Mouse (Mus musculus): ENCODE data around the gene Ckb.
A peak's percentile ranks its signal among the peaks of the same experiment; 100 is the strongest.

Ckb gene

DNA sequence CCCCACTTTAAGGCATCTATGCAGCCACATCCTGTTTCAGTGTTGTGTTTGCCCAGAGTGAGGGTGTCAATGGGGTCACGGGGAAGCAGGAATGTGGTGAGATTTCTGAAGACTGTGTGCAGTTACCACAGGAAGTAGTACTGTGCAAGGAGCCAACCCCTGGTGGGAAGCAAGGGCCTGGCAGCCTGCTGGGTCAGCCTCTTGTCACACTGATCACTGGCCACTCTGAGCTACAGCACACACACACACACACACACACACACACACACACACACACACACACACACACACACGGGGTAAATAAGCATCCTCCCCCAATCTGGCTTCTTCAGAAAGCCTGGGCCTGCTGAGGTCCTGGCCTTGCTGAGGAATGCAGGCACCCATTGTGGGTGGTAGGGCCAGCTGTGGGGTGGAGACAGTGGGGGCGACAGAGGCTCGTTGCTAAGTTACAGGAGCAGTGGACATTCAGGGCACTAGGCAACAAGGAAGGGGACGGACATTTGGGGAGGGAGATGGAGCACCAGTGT, 19.3 kb upstream of the Ckb start:
- no peak for DNase-seq (ENCODE audit: low spot score)

- no peak for DNase-seq (ENCODE audit: low spot score)
These were observed 17.3 kb upstream of the Ckb start for GRCm38 (mm10) chr12:111689426-111689825.

DNA sequence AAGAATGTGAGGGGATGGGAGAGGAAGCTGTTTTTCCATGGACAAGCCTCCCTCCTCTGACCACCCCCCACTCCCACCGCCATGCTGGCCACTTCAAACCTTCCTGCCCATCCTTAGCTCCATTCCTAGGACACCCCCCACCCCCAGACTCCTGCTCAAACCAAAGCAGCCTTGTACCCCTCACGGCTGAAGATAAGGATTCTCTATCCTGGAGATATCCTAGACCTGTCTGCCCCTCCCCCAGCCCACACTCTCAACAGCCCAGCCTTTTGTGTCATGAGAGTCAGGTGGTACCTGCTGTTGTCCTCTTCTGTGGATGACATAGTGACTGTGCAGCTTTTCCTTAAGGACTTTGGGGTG, 15.9 kb upstream of the Ckb start:
- DNase-seq (ENCODE audit: low spot score), result no peak

GRCm38 (mm10) chr12:111687350-111688068, 15.4 kb upstream of the Ckb start:
- peak; percentile 79 for DNase-seq (ENCODE audit: low spot score)

DNA sequence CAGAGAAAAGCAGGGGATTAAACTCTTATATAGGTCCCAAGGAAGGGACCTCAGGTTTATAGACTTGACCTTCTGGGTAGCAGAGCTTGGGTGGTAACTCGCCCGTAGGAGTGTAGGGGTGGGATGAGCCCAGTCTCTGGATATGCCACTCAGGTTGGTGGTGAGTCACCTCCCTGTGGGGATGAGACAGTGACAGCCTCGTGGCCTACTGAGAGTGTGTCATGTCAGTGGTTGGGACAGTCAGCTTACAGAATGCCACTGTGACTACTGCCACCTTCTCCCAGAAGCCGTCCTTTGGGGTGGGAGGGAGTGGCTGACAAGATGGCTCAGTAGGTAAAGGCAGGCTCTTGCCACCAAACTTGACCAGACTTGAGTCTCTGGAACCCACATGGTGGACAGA, 14.3 kb upstream of the Ckb start:
- no peak for DNase-seq (ENCODE audit: low spot score)

DNA sequence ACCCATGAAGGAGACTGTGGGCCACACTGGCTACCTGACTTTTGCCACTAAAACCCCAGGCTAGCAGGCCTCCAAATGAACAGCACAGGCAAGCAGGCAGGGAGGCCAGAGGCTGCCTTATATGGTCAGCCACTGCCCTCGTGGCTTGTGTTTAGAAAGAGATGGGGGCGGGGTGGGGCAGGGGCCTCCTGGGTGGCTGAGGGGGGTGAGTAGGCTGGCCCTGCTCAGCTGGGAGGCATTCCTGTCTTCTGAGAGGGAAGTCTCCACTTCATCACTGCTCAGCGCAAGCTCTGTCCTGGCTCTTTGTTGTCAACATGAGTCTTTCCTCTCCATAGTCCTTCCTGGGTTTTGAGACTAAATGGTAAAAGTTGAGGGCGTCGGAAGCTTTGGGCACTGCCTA, 10.7 kb upstream of the Ckb start:
- no peak for DNase-seq (ENCODE audit: low spot score)

DNA sequence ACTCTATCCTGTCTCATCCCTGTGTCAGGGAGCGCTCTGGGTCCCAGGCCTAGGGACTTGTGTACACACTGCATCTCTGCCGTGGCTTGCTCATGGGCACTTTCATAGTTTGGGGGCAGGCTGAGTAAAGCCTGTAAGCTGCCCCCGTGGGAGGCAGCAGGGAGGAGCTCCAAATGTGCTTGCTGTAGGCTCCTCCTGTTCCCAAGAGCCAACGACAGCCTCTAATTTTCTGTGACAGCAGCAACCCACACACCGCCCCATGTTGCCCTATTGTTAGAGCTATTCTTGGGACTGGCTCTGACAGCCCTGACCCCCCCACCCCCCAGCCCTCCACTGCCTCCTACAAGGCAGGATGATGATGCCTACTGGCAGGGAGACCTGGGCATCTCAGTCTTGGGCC, 9.9 kb upstream of the Ckb start:
- DNase-seq (ENCODE audit: low spot score), result no peak

GRCm38 (mm10) chr12:111681305-111681704, 9.2 kb upstream of the Ckb start:
- DNase-seq (ENCODE audit: low spot score), result no peak

- no peak for DNase-seq (ENCODE audit: low spot score)
These were observed 8.5 kb upstream of the Ckb start for GRCm38 (mm10) chr12:111680661-111681060.

GRCm38 (mm10) chr12:111678997-111679396, 6.9 kb upstream of the Ckb start:
- DNase-seq (ENCODE audit: low spot score), result no peak

DNA sequence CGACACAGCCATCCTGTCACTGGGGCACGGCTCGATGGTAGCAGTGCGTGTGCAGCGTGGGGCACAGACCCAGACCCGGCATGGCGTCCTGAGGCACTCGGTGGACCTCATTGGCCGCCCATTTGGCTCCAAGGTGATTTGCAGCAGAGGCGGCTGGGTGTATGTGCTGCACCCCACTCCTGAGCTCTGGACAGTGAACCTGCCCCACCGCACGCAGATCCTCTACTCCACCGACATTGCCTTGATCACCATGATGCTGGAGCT, 6.5 kb upstream of the Ckb start:
- DNase-seq (ENCODE audit: low spot score), result no peak

DNA sequence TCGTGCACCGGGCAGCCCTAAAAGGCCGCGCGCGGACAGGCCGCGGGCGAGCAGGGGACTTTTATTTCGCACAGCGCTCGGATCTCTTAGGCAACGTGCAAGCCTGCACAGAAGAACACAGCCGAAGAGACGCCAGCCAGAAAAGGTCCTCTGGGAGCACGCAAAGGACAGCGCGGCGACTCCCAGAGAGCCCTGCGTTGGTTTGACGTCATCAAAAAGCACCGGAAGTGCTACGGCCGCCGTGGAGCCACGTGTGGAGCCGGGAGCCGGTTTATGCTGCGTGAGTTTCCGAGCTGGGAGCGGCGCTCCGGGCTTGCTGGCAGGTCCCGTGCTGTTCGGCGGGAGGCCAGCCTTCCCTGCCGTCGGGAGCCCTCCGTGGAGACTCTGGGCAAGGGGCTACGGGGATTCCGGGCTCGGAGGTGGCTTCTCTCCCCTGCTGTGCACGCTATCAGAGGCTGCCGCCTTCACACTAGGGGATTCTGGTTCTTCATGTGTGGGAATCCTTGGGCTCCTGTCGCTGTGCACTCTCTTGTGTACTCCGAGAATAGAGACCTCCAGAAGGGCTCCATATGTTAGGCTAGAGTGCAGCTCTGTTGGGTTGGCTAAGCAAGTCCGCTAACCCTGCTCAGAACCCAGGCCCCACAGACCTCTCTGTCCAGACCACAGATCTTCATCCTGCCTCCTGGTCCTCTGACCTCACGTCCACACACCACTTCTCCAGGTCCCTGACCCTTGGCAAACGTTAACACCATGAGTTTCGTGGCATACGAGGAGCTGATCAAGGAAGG, 5.9 kb upstream of the Ckb start, which contains the start of gene Trmt61a:
Gene Trmt61a (plus strand): TSS at position 224 of the 788 bp plus-strand sequence.
- DNase-seq (ENCODE audit: low spot score), result peak; percentile 90

GRCm38 (mm10) chr12:111677421-111677820, 5.3 kb upstream of the Ckb start:
- peak; percentile 50 for DNase-seq (ENCODE audit: low spot score)

GRCm38 (mm10) chr12:111675797-111676580, 3.9 kb upstream of the Ckb start:
- no peak for DNase-seq (ENCODE audit: low spot score)

DNA sequence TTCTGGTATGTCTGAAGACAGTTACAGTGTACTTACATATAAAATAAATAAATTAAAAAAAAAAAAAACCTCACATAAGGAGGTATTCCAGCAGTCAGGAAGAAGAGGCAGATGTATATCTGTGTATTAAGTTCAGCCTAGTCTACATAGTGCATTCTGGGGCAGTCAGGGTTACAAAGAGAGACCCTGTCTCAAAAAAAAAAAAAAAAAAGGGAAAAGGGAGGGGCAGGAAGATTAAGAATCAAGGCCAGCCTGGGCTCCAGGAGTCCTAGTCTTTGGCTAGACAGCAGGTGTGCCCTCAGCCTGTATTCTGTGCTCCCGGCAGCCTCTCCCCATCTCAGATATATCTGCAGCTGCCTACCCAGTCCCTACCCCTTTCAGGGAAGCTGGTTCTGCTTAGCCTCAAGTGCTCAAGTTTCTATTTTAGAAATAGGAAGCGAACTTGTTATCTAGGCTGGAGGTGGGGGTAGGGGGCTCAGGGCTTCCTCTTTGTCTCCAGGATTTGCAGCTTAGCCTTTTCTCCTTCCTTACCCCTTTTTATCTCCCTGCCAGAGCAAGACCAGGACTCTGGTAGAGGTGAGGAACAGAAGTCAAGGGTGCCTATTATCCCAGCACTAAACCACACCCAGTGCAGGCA, 2.8 kb upstream of the Ckb start:
- no peak for DNase-seq (ENCODE audit: low spot score)

GRCm38 (mm10) chr12:111672581-111672980, 443 bp upstream of the Ckb start:
- no peak for DNase-seq (ENCODE audit: low spot score)

GRCm38 (mm10) chr12:111671431-111671902, 671 bp downstream of the Ckb start:
- DNase-seq (ENCODE audit: low spot score), result no peak

DNA sequence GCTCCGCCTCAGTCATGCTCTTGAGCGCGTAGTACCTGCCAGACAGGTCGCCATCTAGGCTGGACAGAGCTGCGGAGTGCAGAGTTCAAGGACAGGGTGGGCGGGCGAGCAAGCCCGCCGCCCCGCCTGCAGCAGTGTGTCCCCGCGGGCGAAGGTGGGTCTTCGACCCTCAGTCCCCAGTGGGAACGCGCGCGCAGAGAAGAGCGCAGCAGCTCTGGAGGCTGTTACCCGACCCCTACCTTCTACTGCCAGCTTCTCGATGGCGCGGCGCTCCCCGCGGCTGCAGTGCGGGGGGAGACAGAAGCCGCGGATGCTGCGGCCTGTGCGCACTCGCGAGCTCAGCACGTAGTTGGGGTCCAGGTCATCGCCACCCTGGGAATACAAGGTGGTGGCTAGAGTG, 1.2 kb downstream of the Ckb start:
- DNase-seq (ENCODE audit: low spot score), result no peak

DNA sequence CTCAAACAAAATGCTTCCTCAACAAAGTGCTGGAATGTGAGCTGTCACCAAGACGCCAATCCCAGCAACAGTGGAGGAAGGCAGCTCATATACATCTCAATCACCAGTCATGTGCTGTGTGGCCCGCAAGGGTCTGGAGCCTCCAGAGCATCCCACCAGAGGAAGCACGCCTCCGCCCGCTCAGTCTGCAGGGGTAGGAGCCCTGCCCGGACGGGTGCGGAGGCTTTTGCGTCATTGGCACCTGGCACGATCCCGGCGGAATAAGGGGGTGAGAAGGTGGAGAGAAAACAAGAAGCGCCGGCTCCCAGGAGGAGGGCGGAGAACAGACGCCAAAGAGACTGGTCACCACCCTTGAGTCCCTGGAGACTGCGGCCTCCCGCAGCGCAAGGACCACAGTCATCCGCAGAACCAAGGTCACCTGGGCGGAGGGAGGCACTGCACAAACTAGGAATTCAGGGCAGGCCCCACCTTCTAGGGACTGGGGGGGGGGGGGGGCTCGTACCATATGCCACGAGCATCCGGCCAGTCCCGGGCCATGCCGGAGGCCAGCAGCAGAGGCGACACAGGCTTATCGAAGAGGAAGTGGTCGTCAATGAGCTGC, 1.7 kb downstream of the Ckb start:
- no peak for DNase-seq (ENCODE audit: low spot score)

DNA sequence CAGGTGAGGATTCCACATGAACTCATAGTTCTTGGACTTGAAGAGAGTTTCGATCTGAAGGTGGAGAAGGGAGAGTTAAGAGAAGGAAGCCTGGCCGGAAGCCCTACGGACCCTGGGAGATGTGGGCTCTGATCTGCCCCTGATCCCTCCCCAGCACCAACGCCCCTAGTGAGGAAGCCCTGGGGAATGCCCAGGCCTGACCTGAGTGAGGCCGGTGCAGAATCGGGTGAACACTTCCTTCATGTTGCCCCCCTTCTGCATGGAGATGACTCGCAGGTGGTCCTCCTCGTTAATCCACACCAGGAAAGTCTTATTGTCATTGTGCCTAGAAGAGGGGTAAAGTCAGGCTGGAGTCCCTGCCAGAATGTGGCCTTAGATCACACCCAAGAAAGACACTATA, 2.2 kb downstream of the Ckb start:
- DNase-seq (ENCODE audit: low spot score), result no peak

- DNase-seq (ENCODE audit: low spot score), result peak; percentile 41
These were observed 2.9 kb downstream of the Ckb start for GRCm38 (mm10) chr12:111669000-111669788.

Measured in testis, postnatal 14 days (tissue).